Mouse (Mus musculus): ENCODE data around the gene Nfib. TPM values are rescaled to one million over a fixed set of nuclear protein-coding genes. Genes with fewer than 3 reads are reported as not detected.

Gene Nfib
- polyA plus RNA-seq, 1 experiment, result 4.1 TPM

DNA sequence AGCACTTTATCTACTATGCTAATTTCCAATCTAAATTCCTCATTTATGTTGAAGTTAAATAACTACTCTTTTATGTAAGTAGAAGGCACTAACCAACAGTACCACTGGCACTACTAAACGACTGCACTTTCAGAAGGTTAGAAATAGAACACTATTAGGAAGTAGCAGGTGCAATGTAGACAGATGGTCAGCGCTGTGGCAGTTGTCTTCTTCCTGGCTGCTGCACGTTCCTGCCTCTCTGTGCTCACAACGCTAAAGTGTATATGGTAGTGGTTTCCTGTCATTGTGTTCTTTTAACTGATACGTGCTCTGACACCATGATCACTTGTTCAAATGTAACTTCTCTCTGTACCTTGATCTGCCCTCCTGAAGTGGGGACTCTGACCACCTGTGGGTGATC lies 59.9 kb downstream of the Nfib start:
- H3K27ac ChIP-seq (ENCODE audit: control insufficient read depth, insufficient read depth, low read depth, low read length, poor library complexity), result no peak overlapping the region
- H3K4me1 ChIP-seq (ENCODE audit: control insufficient read depth, insufficient read depth, low read length), result no peaks in the 10 kb centered on the region
- H3K4me3 ChIP-seq (replicated peaks; ENCODE audit: control insufficient read depth, low read depth, low read length), result no peak overlapping the region
- WGBS, result 3% methylated on average over 5 of the region's 5 CpGs
- no peak for TF ChIP-seq POLR2A (IDR thresholded peaks at IDR 0.05; ENCODE audit: borderline replicate concordance, control insufficient read depth, low read depth, low read length)
- no peak for TF ChIP-seq CTCF (IDR thresholded peaks at IDR 0.05; ENCODE audit: control insufficient read depth, insufficient read depth, low read length)

DNA sequence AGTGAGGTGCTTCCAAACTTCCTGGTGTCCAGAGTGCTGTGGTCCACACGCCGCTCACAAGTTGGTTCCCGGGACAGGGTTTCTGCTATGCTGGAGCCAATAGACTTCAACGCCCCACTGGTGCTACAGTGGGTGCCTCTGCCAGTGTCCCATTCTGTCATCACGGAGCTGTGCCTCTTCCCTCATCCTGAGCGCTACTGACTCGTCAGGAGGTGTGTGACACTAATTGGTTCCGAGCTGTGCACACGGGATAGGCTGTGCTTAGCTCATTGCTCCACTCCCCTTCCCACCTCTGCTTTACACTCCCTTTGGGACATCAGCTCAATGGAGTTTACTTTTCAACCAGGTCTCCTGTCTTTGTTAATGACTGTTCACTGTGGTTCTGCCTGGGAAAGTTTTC lies 60.8 kb downstream of the Nfib start:
- 86% methylated on average over 9 of the region's 9 CpGs for WGBS
- Histone ChIP-seq H3K27ac (ENCODE audit: control insufficient read depth, insufficient read depth, low read depth, low read length, poor library complexity) (no peak overlapping the region), H3K4me1 (ENCODE audit: control insufficient read depth, insufficient read depth, low read length) (no peaks in the 10 kb centered on the region), H3K4me3 (replicated peaks; ENCODE audit: control insufficient read depth, low read depth, low read length) (no peak overlapping the region)
- no peak for TF ChIP-seq POLR2A (IDR thresholded peaks at IDR 0.05; ENCODE audit: borderline replicate concordance, control insufficient read depth, low read depth, low read length)
- no peak for TF ChIP-seq CTCF (IDR thresholded peaks at IDR 0.05; ENCODE audit: control insufficient read depth, insufficient read depth, low read length)

GRCm38 (mm10) chr4:82643734-82644085 lies 61.8 kb downstream of the Nfib start:
- no peaks in the 10 kb centered on the region for H3K4me1 ChIP-seq (ENCODE audit: control insufficient read depth, insufficient read depth, low read length)
- H3K4me3 ChIP-seq (replicated peaks; ENCODE audit: control insufficient read depth, low read depth, low read length), result no peak overlapping the region
- 83% methylated on average over 5 of the region's 5 CpGs for WGBS
- no peak overlapping the region for H3K27ac ChIP-seq (ENCODE audit: control insufficient read depth, insufficient read depth, low read depth, low read length, poor library complexity)
- no peak for TF ChIP-seq POLR2A (IDR thresholded peaks at IDR 0.05; ENCODE audit: borderline replicate concordance, control insufficient read depth, low read depth, low read length)

DNA sequence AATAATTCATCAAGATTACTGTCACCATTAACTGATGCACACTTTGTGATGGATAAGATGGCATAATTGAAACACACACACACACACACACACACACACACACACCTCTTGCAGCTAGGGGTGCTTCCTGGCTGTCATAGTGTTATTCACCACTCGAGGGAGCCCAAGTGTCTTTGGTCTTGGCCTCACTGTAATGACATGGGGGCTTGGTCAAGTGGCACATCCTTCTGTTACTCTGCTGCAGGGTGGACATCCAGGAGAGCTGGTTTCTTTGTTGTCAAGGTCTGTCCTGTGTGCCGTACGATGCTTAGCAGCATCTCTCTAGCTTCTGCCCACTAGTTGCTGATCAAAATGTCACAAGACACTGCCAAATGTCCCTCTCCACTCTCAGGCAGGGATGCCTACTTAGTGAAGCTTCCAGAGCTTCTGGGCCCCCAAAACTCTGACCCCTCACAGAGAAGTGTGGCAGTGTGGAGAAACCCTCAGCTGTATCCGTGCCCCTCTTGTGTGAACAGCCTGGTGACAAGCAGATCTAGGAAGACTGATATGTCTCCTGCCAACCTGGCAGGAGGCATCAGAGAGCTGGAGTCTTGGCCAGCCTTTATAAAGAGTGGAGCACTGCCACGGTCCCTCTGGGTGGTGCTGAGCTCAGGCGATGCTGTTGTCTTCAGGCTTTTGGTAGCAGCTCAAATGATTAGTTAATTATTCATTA lies 62.4 kb downstream of the Nfib start:
- H3K27ac ChIP-seq (ENCODE audit: control insufficient read depth, insufficient read depth, low read depth, low read length, poor library complexity), result no peak overlapping the region
- no peak overlapping the region for H3K4me3 ChIP-seq (replicated peaks; ENCODE audit: control insufficient read depth, low read depth, low read length)
- no peaks in the 10 kb centered on the region for H3K4me1 ChIP-seq (ENCODE audit: control insufficient read depth, insufficient read depth, low read length)
- 56% methylated on average over 6 of the region's 6 CpGs for WGBS
- TF ChIP-seq CTCF (IDR thresholded peaks at IDR 0.05; ENCODE audit: control insufficient read depth, insufficient read depth, low read length), result peak; percentile 11; the same call in 1 of the 2 replicates
- no peak for TF ChIP-seq POLR2A (IDR thresholded peaks at IDR 0.05; ENCODE audit: borderline replicate concordance, control insufficient read depth, low read depth, low read length)

DNA sequence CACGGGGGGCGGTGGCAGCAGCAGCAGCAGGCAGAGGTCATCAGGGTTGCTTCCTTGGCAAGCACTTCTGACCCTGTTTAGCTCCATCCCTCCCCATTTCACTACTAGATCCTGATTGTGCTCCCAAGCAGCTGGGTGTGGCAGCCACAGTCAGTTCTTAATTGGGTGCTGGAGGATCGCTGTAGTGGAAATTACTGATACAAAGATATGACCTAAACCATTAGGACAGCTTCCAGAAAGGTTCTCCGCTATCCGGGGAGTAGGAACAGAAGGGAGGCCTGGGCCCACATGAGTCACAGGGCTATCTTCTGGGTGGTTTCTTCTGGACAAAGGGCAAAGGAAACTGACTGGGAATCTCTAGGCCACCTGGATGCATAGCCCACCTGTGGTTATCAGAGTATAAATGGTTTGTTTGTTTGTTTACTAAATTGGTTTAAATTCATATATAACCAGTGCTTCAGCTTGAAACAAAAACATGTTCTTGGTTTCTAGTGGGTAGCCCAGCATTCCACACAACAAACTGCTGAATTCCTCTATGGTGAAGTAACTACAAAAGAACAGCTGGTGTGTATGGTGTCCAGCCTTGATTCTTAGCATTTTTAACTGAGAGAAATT lies 64.4 kb downstream of the Nfib start:
- Histone ChIP-seq H3K4me1 (ENCODE audit: control insufficient read depth, insufficient read depth, low read length) (no peaks in the 10 kb centered on the region), H3K27ac (ENCODE audit: control insufficient read depth, insufficient read depth, low read depth, low read length, poor library complexity) (no peak overlapping the region), H3K4me3 (replicated peaks; ENCODE audit: control insufficient read depth, low read depth, low read length) (no peak overlapping the region)
- TF ChIP-seq CTCF (IDR thresholded peaks at IDR 0.05; ENCODE audit: control insufficient read depth, insufficient read depth, low read length) (no peak), POLR2A (IDR thresholded peaks at IDR 0.05; ENCODE audit: borderline replicate concordance, control insufficient read depth, low read depth, low read length) (no peak)
- WGBS, result 86% methylated on average over 5 of the region's 5 CpGs

DNA sequence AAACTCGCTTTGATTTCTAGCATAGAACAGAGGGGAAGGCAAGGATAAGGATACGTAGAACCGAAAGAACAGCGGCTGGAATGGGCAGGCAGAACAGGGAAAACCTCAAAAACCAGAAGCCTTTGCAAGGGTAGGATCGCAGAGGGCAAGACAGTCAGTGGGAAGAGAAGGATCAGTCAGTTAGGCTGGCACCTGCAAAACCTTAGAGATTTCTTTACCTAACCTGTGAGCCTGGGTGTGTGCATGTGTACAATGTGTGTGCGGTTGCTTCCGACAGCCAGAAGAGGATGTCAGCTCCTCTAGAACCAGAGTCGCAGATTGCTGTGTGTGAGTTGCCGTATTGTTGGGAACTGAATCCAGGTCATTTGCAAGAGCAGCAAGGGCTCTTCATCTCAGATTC lies 67.3 kb downstream of the Nfib start:
- Histone ChIP-seq H3K4me3 (replicated peaks; ENCODE audit: control insufficient read depth, low read depth, low read length) (no peak overlapping the region), H3K4me1 (ENCODE audit: control insufficient read depth, insufficient read depth, low read length) (no peaks in the 10 kb centered on the region), H3K27ac (ENCODE audit: control insufficient read depth, insufficient read depth, low read depth, low read length, poor library complexity) (no peak overlapping the region)
- TF ChIP-seq POLR2A (IDR thresholded peaks at IDR 0.05; ENCODE audit: borderline replicate concordance, control insufficient read depth, low read depth, low read length), result no peak
- no peak for TF ChIP-seq CTCF (IDR thresholded peaks at IDR 0.05; ENCODE audit: control insufficient read depth, insufficient read depth, low read length)
- 86% methylated on average over 9 of the region's 9 CpGs for WGBS

GRCm38 (mm10) chr4:82637633-82638032 lies 67.9 kb downstream of the Nfib start:
- TF ChIP-seq CTCF (IDR thresholded peaks at IDR 0.05; ENCODE audit: control insufficient read depth, insufficient read depth, low read length), result no peak
- TF ChIP-seq POLR2A (IDR thresholded peaks at IDR 0.05; ENCODE audit: borderline replicate concordance, control insufficient read depth, low read depth, low read length), result no peak
- no peaks in the 10 kb centered on the region for H3K4me1 ChIP-seq (ENCODE audit: control insufficient read depth, insufficient read depth, low read length)
- 82% methylated on average over 4 of the region's 4 CpGs for WGBS
- H3K4me3 ChIP-seq (replicated peaks; ENCODE audit: control insufficient read depth, low read depth, low read length), result no peak overlapping the region
- H3K27ac ChIP-seq (ENCODE audit: control insufficient read depth, insufficient read depth, low read depth, low read length, poor library complexity), result no peak overlapping the region

- Histone ChIP-seq H3K4me1 (ENCODE audit: control insufficient read depth, insufficient read depth, low read length) (no peaks in the 10 kb centered on the region), H3K4me3 (replicated peaks; ENCODE audit: control insufficient read depth, low read depth, low read length) (no peak overlapping the region), H3K27ac (ENCODE audit: control insufficient read depth, insufficient read depth, low read depth, low read length, poor library complexity) (no peak overlapping the region)
- no peak for TF ChIP-seq POLR2A (IDR thresholded peaks at IDR 0.05; ENCODE audit: borderline replicate concordance, control insufficient read depth, low read depth, low read length)
- no peak for TF ChIP-seq CTCF (IDR thresholded peaks at IDR 0.05; ENCODE audit: control insufficient read depth, insufficient read depth, low read length)
- WGBS, result 83% methylated on average over 5 of the region's 5 CpGs
Measured at GRCm38 (mm10) chr4:82636658-82637057, 68.9 kb downstream of the Nfib start.

Measured in bone marrow, adult 2 months (tissue).